Mouse (Mus musculus) C2C12 (cell line): ENCODE measurements around the gene Ralgps2.

ENCODE experiments used
- CTCF ChIP-seq: IDR thresholded peaks from one replicate; pipeline ENCODE4 v1.5.1; 2011; ENCODE audit not compliant: control insufficient read depth, insufficient read depth, insufficient read length
- FOSL1 ChIP-seq: IDR thresholded peaks from one replicate; pipeline ENCODE4 v1.8.0; 2011; ENCODE audit warnings: mild to moderate bottlenecking, low read length; ENCODE audit not compliant: poor library complexity, insufficient read depth, severe bottlenecking

DNA sequence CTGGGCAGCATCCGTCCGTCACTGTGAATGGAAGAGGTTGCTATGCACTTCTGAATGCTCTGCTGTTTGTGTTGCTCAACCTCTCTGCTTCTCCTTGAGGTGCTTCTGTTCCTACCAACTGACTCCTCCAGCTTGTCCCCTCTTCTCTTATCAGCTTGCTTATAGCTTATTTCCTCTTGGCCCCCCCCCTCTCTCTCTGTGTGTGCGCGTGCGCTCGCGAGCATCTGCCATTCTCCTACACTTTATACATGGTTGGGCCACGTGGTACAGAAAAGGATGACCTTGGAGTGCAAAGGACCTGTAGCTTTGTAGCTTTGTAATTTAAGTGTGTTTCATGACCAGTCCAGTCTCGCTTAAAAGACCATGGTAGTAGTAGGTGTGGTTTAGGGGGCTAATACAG lies 42.5 kb upstream of the Ralgps2 start:
- TF ChIP-seq CTCF (no peak), FOSL1 (no peak)
